Mouse (Mus musculus) ES-Bruce4 (cell line): ENCODE results near the gene Vezf1. TPM values are rescaled to one million over a fixed set of nuclear protein-coding genes. Genes with fewer than 3 reads are reported as not detected.

Experiments
- H3K27ac ChIP-seq: 2 replicates; pipeline ENCODE4 v1.5.1; 2012; ENCODE audit warnings: low read length, inconsistent platforms; ENCODE audit not compliant: insufficient read depth
- H3K27me3 ChIP-seq: 2 replicates; pipeline ENCODE4 v1.6.1; 2012; ENCODE audit warnings: mild to moderate bottlenecking, low read length, inconsistent platforms; ENCODE audit not compliant: control insufficient read depth, poor library complexity, insufficient read depth, severe bottlenecking
- H3K36me3 ChIP-seq: 2 replicates; pipeline ENCODE4 v1.6.1; 2012; ENCODE audit warnings: inconsistent platforms, mild to moderate bottlenecking, low read length, moderate library complexity; ENCODE audit not compliant: control insufficient read depth, poor library complexity, insufficient read depth, severe bottlenecking
- H3K4me1 ChIP-seq: one replicate; pipeline ENCODE4 v1.8.1; 2011; ENCODE audit warnings: low read length; ENCODE audit not compliant: control insufficient read depth, insufficient read depth
- H3K4me3 ChIP-seq: 2 replicates; pipeline ENCODE4 v1.5.1; 2011; ENCODE audit warnings: low read depth, mild to moderate bottlenecking, low read length
- H3K9ac ChIP-seq: 2 replicates; pipeline ENCODE4 v1.6.1; 2012; ENCODE audit warnings: low read depth, mild to moderate bottlenecking, inconsistent platforms; ENCODE audit not compliant: poor library complexity, severe bottlenecking
- H3K9me3 ChIP-seq: replicated peaks from 2 replicates; pipeline ENCODE4 v1.6.1; 2012; ENCODE audit warnings: mild to moderate bottlenecking, low read length, inconsistent platforms; ENCODE audit not compliant: control insufficient read depth, poor library complexity, insufficient read depth, severe bottlenecking
- CTCF ChIP-seq: IDR thresholded peaks from one replicate; pipeline ENCODE4 v1.8.1; 2011; ENCODE audit warnings: low read depth, low read length
- EP300 ChIP-seq: IDR thresholded peaks from 2 replicates; pipeline ENCODE4 v1.6.1; 2011; ENCODE audit warnings: low read depth, low read length; ENCODE audit not compliant: insufficient read depth
- POLR2A ChIP-seq: IDR thresholded peaks from one replicate; pipeline ENCODE4 v1.8.1; 2011; ENCODE audit warnings: low read length; ENCODE audit not compliant: insufficient read depth
- polyA plus RNA-seq: library from polyadenylated mRNA; stranded (reverse); fragments of >200 nt; gene quantifications from 2 replicates; pipeline ENCODE4 v1.2.4, GENCODE M21; 2011; ENCODE audit warnings: low read depth; ENCODE audit not compliant: missing spikeins, insufficient read depth, insufficient read length

Vezf1 gene
- polyA plus RNA-seq, 1 experiment: 44.8 TPM

DNA sequence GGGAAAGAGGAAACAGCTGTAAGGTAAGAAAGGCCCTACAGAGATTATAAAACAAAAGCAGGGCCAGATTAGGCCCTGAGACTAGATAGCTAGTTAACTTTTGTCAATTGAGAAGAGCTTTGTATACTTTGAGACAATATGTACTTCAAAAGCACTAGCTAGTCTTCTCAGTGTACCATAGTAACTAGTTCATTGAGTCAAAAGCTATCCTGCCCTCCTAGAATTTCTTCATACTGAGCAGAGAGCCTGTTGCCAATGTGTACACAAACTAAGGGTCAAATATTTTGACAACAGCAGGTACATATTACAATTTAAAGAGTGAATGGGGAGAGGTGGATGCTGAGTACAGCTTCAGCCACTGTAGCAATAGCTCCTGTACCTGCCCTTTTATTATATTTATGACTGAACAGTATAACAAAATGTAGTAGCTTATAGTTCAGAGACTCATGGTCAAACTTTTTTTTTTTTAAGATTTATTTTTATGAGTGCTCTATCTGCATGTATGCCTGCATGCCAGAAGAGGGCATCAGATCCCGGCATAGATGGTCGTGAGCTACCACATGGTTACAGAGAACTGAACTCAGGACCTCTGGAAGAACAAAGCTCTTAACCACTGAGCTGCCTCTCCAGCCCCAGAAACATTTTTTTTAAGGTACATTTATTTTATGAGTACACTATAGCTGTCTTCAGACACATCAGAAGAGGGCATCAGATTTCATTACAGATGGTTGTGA lies 6.0 kb upstream of the Vezf1 start:
- H3K27me3 ChIP-seq: no peaks in the 10 kb centered on the region
- H3K9me3 ChIP-seq: no peaks in the 10 kb centered on the region
- no peak overlapping the region for H3K4me3 ChIP-seq
- H3K36me3 ChIP-seq: no peaks in the 10 kb centered on the region
- no peaks in the 10 kb centered on the region for H3K4me1 ChIP-seq
- no peak overlapping the region for H3K27ac ChIP-seq
- no peak for TF ChIP-seq CTCF
- TF ChIP-seq EP300: no peak
- no peak for TF ChIP-seq POLR2A
- no peak overlapping the region for H3K9ac ChIP-seq

- no peaks in the 10 kb centered on the region for H3K36me3 ChIP-seq
- H3K9ac ChIP-seq: no peak overlapping the region
- H3K27me3 ChIP-seq: peaks cover 11% of the 10 kb centered on the region
- H3K4me3 ChIP-seq: no peak overlapping the region
- TF ChIP-seq EP300: no peak
- H3K27ac ChIP-seq: no peak overlapping the region
- no peaks in the 10 kb centered on the region for H3K4me1 ChIP-seq
- no peaks in the 10 kb centered on the region for H3K9me3 ChIP-seq
These were observed 2.3 kb upstream of the Vezf1 start for GRCm38 (mm10) chr11:88065732-88066131.

- no peaks in the 10 kb centered on the region for H3K36me3 ChIP-seq
- H3K27ac ChIP-seq: no peak overlapping the region
- peaks cover 11% of the 10 kb centered on the region for H3K27me3 ChIP-seq
- no peaks in the 10 kb centered on the region for H3K4me1 ChIP-seq
- H3K9ac ChIP-seq: peak overlapping the region; percentile 99
- TF ChIP-seq POLR2A (no peak), CTCF (no peak), EP300 (no peak)
- peak overlapping the region; percentile 80 for H3K4me3 ChIP-seq
- no peaks in the 10 kb centered on the region for H3K9me3 ChIP-seq
These were observed 891 bp upstream of the Vezf1 start for GRCm38 (mm10) chr11:88067191-88067585.

DNA sequence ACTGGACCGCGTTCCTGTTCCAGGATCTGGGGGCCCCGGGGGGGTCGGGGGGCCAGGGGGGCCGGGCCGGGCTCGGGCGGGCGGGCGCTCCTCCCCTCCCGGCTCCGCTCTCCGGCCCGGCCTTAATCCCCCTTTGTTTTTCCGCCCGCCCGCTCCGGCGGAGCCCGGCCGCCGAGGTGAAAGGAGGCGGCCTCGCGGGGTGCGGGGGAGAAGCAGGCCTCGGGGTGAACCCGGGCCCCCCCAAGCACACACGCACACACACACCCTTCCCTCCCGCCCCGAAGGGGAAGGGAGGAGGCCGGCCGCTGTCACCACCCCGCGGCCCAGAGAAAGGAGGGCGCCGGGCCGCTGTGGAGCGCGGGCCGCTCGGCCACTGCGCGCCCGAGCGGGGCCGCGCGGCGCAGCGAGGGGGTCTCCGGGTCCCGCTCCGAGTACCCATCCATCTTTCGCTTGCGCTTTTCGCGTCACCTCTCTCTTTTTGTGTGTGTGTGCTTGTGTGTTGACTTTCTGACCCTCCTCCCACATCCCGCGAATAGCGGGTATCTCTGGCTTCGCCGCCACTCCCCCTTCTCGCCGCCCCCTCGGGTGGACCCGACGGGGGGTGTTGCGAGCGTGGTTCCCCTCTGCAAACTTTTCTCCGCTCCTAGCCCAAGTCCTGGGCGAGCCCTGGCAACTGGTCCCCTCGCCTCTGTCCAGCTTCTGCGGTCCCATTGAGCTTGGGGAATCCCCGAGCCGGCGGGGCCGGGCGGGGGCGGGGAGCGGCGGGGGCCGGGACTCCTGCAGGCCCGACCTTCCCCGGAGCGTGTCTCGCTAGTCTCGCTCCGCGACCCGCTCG lies 549 bp downstream of the Vezf1 start:
- TF ChIP-seq EP300 (no peak), CTCF (no peak), POLR2A (no peak)
- H3K36me3 ChIP-seq: peaks cover 3% of the 10 kb centered on the region
- H3K27me3 ChIP-seq: peaks cover 11% of the 10 kb centered on the region
- H3K9ac ChIP-seq: peak overlapping the region; percentile 99
- no peaks in the 10 kb centered on the region for H3K4me1 ChIP-seq
- peak overlapping the region; percentile 85 for H3K4me3 ChIP-seq
- H3K27ac ChIP-seq: no peak overlapping the region
- H3K9me3 ChIP-seq: no peaks in the 10 kb centered on the region

- no peaks in the 10 kb centered on the region for H3K9me3 ChIP-seq
- H3K4me1 ChIP-seq: no peaks in the 10 kb centered on the region
- peaks cover 11% of the 10 kb centered on the region for H3K27me3 ChIP-seq
- peak overlapping the region; percentile 85 for H3K4me3 ChIP-seq
- H3K27ac ChIP-seq: no peak overlapping the region
- TF ChIP-seq CTCF (no peak), POLR2A (no peak), EP300 (no peak)
- H3K36me3 ChIP-seq: peaks cover 9% of the 10 kb centered on the region
- H3K9ac ChIP-seq: peak overlapping the region; percentile 99
These were observed 1.1 kb downstream of the Vezf1 start for GRCm38 (mm10) chr11:88069246-88069570.

GRCm38 (mm10) chr11:88070392-88070791 lies 2.3 kb downstream of the Vezf1 start:
- no peaks in the 10 kb centered on the region for H3K4me1 ChIP-seq
- H3K9ac ChIP-seq: no peak overlapping the region
- H3K9me3 ChIP-seq: no peaks in the 10 kb centered on the region
- H3K36me3 ChIP-seq: peaks cover 12% of the 10 kb centered on the region
- H3K27me3 ChIP-seq: peaks cover 11% of the 10 kb centered on the region
- H3K27ac ChIP-seq: no peak overlapping the region
- TF ChIP-seq CTCF (no peak), EP300 (no peak), POLR2A (no peak)
- no peak overlapping the region for H3K4me3 ChIP-seq
